Mouse (Mus musculus): Measurements from ENCODE around the gene Gpc6. TPM values are rescaled to one million over a fixed set of nuclear protein-coding genes. Genes with fewer than 3 reads are reported as not detected.

The Gpc6 gene
- polyA plus RNA-seq, 1 experiment from 2014 or later: 49.0 TPM

- no peak overlapping the region for H3K4me3 ChIP-seq (replicated peaks)
- H3K4me1 ChIP-seq (replicated peaks): peaks cover 27% of the 10 kb centered on the region
Measured at GRCm38 (mm10) chr14:117013554-117014117, 88.5 kb downstream of the Gpc6 start.

DNA sequence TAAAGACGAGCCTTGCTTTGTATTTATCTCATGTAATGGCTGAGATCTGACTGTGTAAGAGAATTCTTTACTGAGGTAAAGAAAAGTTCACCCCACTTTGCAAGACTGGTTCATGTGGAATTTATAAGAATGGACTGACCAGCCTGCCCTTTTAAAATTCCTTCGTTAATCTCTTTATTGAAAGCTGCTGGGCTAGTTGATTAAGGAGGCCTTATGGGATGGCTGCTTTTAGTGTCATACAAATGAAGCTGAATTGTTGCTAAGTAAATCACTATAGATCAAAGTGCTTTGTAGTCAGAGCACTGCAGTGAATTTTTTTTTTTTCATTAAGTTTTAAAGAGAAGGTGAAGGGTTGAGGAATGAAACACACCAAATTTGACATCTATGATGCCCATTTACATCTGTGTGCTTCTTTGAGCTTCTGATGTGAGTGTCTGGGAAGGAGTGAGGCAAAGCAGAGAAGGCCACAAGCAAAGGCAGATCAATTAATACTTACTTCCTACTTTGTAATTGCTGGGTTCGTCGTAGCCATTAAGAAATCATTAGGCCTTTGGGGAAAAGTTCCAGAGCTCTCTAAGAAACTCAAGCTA lies 90.3 kb downstream of the Gpc6 start:
- H3K27ac ChIP-seq: no peak overlapping the region
- H3K4me2 ChIP-seq: no peak overlapping the region
- 15% methylated on average over 4 of the region's 4 CpGs for WGBS
- no peaks in the 10 kb centered on the region for H3K36me3 ChIP-seq
- ATAC-seq (ENCODE audit: insufficient number of reproducible peaks, insufficient read depth, low FRiP score, low TSS enrichment, low read depth): no peak
- no peaks in the 10 kb centered on the region for H3K27me3 ChIP-seq
- no peak overlapping the region for H3K4me3 ChIP-seq (replicated peaks)
- no peak overlapping the region for H3K9ac ChIP-seq (replicated peaks)
- no peaks in the 10 kb centered on the region for H3K9me3 ChIP-seq
- peaks cover 30% of the 10 kb centered on the region for H3K4me1 ChIP-seq (replicated peaks)

More at GRCm38 (mm10) chr14:117013554-117014117, 88.5 kb downstream of the Gpc6 start:
- no peaks in the 10 kb centered on the region for H3K9me3 ChIP-seq
- ATAC-seq (ENCODE audit: insufficient number of reproducible peaks, insufficient read depth, low FRiP score, low TSS enrichment, low read depth): no peak
- H3K27me3 ChIP-seq: no peaks in the 10 kb centered on the region
- H3K9ac ChIP-seq (replicated peaks): no peak overlapping the region
- 21% methylated on average over 3 of the region's 3 CpGs for WGBS
- no peaks in the 10 kb centered on the region for H3K36me3 ChIP-seq
- no peak overlapping the region for H3K4me2 ChIP-seq
- no peak overlapping the region for H3K27ac ChIP-seq

GRCm38 (mm10) chr14:117022180-117022799 lies 97.2 kb downstream of the Gpc6 start:
- peaks cover 9% of the 10 kb centered on the region for H3K4me1 ChIP-seq (replicated peaks)
- no peaks in the 10 kb centered on the region for H3K36me3 ChIP-seq
- no peaks in the 10 kb centered on the region for H3K27me3 ChIP-seq
- H3K9ac ChIP-seq (replicated peaks): no peak overlapping the region
- H3K27ac ChIP-seq: no peak overlapping the region
- H3K4me2 ChIP-seq: no peak overlapping the region
- WGBS: 78% methylated on average over 5 of the region's 5 CpGs
- no peak overlapping the region for H3K4me3 ChIP-seq (replicated peaks)
- no peaks in the 10 kb centered on the region for H3K9me3 ChIP-seq
- no peak for ATAC-seq (ENCODE audit: insufficient number of reproducible peaks, insufficient read depth, low FRiP score, low TSS enrichment, low read depth)

DNA sequence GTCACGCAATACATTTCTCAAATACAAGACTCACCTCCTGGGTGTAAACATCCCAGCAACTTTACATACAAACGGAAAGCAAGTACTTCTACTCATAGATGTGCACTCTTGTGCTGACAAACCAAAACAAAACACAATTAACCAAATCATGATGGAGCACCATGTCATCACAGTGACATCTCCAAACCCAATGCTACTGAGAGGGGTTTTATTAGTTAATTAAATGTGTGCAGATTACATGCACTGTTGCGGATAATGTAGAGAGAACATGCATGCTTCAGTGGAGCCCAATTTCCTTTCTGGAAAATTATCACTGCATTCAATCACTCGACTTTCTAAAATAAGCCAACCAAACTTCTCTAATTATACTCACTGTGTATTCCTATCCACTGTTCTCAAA lies 109.0 kb downstream of the Gpc6 start:
- no peak overlapping the region for H3K27ac ChIP-seq
- no peak overlapping the region for H3K9ac ChIP-seq (replicated peaks)
- WGBS: 85% methylated on average over 4 of the region's 4 CpGs
- no peak for ATAC-seq (ENCODE audit: insufficient number of reproducible peaks, insufficient read depth, low FRiP score, low TSS enrichment, low read depth)
- no peak overlapping the region for H3K4me2 ChIP-seq
- H3K27me3 ChIP-seq: no peaks in the 10 kb centered on the region
- no peaks in the 10 kb centered on the region for H3K36me3 ChIP-seq
- no peaks in the 10 kb centered on the region for H3K9me3 ChIP-seq
- no peak overlapping the region for H3K4me3 ChIP-seq (replicated peaks)
- no peaks in the 10 kb centered on the region for H3K4me1 ChIP-seq (replicated peaks)

- H3K4me3 ChIP-seq (replicated peaks): no peak overlapping the region
- no peaks in the 10 kb centered on the region for H3K4me1 ChIP-seq (replicated peaks)
- H3K4me2 ChIP-seq: no peak overlapping the region
- 90% methylated on average over 5 of the region's 5 CpGs for WGBS
- no peaks in the 10 kb centered on the region for H3K36me3 ChIP-seq
- H3K9ac ChIP-seq (replicated peaks): no peak overlapping the region
- no peaks in the 10 kb centered on the region for H3K27me3 ChIP-seq
- no peaks in the 10 kb centered on the region for H3K9me3 ChIP-seq
- no peak for ATAC-seq (ENCODE audit: insufficient number of reproducible peaks, insufficient read depth, low FRiP score, low TSS enrichment, low read depth)
- H3K27ac ChIP-seq: no peak overlapping the region
Measured at GRCm38 (mm10) chr14:117041017-117041416, 115.9 kb downstream of the Gpc6 start.

DNA sequence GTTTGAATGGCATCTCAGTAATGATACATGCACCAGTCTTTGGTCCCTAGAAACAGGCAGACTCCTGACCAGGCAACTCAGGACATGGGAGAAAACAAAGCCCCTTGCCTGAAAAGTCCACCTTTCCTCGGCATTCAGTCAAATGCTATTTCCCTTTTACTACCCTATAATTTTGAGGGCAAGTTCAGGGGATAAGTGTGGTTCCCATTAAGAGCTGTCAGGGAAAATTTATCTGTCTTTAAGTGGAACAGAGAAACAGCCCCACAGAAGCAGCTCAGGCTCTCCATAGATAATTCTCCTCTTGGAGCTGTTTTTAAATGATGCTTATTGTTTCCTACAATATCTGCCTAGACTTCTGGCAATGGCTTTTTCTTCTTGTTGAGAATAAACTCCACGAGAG lies 123.8 kb downstream of the Gpc6 start:
- 18% methylated on average over 2 of the region's 2 CpGs for whole genome bisulfite sequencing

DNA sequence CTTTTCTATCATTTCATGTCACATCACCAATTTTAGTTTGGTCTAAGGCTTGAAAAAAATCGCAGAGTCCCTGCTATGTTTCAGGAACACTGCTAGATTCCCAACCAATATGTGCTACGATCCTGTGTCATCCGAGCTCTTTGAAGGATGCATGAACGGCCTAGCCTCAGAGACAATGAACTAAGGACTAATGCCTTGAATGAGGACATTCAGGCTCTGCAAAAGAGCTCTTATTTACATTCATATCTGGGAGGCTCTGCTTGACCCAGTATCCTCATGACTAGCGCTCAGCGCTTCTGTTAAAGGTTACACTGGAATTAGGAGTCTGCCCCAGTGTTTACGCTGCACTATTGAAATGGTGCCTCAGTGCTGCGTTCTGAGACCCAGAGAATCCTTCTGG lies 125.8 kb downstream of the Gpc6 start:
- H3K4me3 ChIP-seq (replicated peaks): no peak overlapping the region
- H3K9ac ChIP-seq (replicated peaks): no peak overlapping the region
- no peaks in the 10 kb centered on the region for H3K27me3 ChIP-seq
- H3K36me3 ChIP-seq: no peaks in the 10 kb centered on the region
- no peak overlapping the region for H3K27ac ChIP-seq
- H3K9me3 ChIP-seq: no peaks in the 10 kb centered on the region
- 89% methylated on average over 8 of the region's 8 CpGs for WGBS
- no peak overlapping the region for H3K4me2 ChIP-seq
- H3K4me1 ChIP-seq (replicated peaks): peaks cover 4% of the 10 kb centered on the region; the same call in 1 of the 2 replicates
- ATAC-seq (ENCODE audit: insufficient number of reproducible peaks, insufficient read depth, low FRiP score, low TSS enrichment, low read depth): no peak

More for the DNA sequence above, 123.8 kb downstream of the Gpc6 start:
- H3K9me3 ChIP-seq: no peaks in the 10 kb centered on the region
- H3K4me2 ChIP-seq: no peak overlapping the region
- no peaks in the 10 kb centered on the region for H3K27me3 ChIP-seq
- no peak overlapping the region for H3K4me3 ChIP-seq (replicated peaks)
- no peak overlapping the region for H3K27ac ChIP-seq
- H3K36me3 ChIP-seq: no peaks in the 10 kb centered on the region
- no peak overlapping the region for H3K9ac ChIP-seq (replicated peaks)
- ATAC-seq (ENCODE audit: insufficient number of reproducible peaks, insufficient read depth, low FRiP score, low TSS enrichment, low read depth): no peak
- H3K4me1 ChIP-seq (replicated peaks): peaks cover 4% of the 10 kb centered on the region; the same call in 1 of the 2 replicates

GRCm38 (mm10) chr14:117053361-117053760 lies 128.2 kb downstream of the Gpc6 start:
- Histone ChIP-seq H3K4me2 (no peak overlapping the region), H3K27ac (no peak overlapping the region), H3K4me3 (replicated peaks) (no peak overlapping the region), H3K36me3 (no peaks in the 10 kb centered on the region), H3K9ac (replicated peaks) (no peak overlapping the region), H3K27me3 (no peaks in the 10 kb centered on the region), H3K4me1 (replicated peaks) (peaks cover 4% of the 10 kb centered on the region; the same call in 1 of the 2 replicates), H3K9me3 (no peaks in the 10 kb centered on the region)
- 74% methylated on average over 6 of the region's 6 CpGs for WGBS
- ATAC-seq (ENCODE audit: insufficient number of reproducible peaks, insufficient read depth, low FRiP score, low TSS enrichment, low read depth): no peak

- Histone ChIP-seq H3K4me1 (replicated peaks) (no peaks in the 10 kb centered on the region), H3K36me3 (no peaks in the 10 kb centered on the region), H3K9ac (replicated peaks) (no peak overlapping the region), H3K27me3 (no peaks in the 10 kb centered on the region), H3K4me2 (no peak overlapping the region), H3K9me3 (no peaks in the 10 kb centered on the region), H3K27ac (no peak overlapping the region), H3K4me3 (replicated peaks) (no peak overlapping the region)
- ATAC-seq (ENCODE audit: insufficient number of reproducible peaks, insufficient read depth, low FRiP score, low TSS enrichment, low read depth): no peak
- WGBS: 70% methylated on average over 2 of the region's 2 CpGs
Measured at GRCm38 (mm10) chr14:117055134-117055533, 130.0 kb downstream of the Gpc6 start.

- Histone ChIP-seq H3K4me3 (replicated peaks) (no peak overlapping the region), H3K4me2 (no peak overlapping the region), H3K27ac (no peak overlapping the region), H3K27me3 (no peaks in the 10 kb centered on the region), H3K9me3 (no peaks in the 10 kb centered on the region), H3K36me3 (no peaks in the 10 kb centered on the region), H3K4me1 (replicated peaks) (no peaks in the 10 kb centered on the region), H3K9ac (replicated peaks) (no peak overlapping the region)
- no peak for ATAC-seq (ENCODE audit: insufficient number of reproducible peaks, insufficient read depth, low FRiP score, low TSS enrichment, low read depth)
- WGBS: 71% methylated on average over 2 of the region's 2 CpGs
Measured at GRCm38 (mm10) chr14:117061078-117061477, 136.0 kb downstream of the Gpc6 start.

DNA sequence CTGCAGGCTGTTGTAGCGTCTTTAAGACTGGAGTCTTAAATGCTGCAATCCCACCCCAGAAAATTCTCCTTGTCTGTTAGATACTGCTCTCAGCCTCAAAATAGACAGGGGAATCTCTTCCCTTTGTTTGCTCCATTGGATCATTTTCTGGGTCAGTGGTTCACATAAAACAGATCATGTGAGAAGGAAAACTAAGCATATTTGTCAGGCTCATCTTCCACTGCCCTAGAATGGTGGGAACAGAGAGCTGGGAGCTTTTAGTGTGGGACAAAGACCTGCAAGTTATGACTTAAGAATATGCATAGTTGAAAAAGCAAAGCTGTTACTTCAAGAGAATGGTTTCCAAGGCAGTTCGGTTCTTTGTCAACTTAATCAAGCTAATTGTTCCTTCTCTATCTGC lies 136.4 kb downstream of the Gpc6 start:
- Histone ChIP-seq H3K4me3 (replicated peaks) (no peak overlapping the region), H3K4me1 (replicated peaks) (no peaks in the 10 kb centered on the region), H3K4me2 (no peak overlapping the region), H3K27me3 (no peaks in the 10 kb centered on the region), H3K27ac (no peak overlapping the region), H3K36me3 (no peaks in the 10 kb centered on the region), H3K9me3 (no peaks in the 10 kb centered on the region), H3K9ac (replicated peaks) (no peak overlapping the region)
- no peak for ATAC-seq (ENCODE audit: insufficient number of reproducible peaks, insufficient read depth, low FRiP score, low TSS enrichment, low read depth)
- WGBS: 87% methylated on average over 2 of the region's 2 CpGs

Measured in limb, embryonic 12.5 days (tissue).